Mouse (Mus musculus) spleen, adult 12 weeks (tissue): ENCODE measurements at regions not wholly inside any gene's neighbourhood (a gene's known extent, or its start where the extent isn't known, plus 50 kb on each side); places are given as distances from the start of the nearest gene placed in this dataset.

Source experiments
- DNase-seq: peaks from one replicate; pipeline ENCODE4 v3.0.0; 2022; ENCODE audit warnings: low spot score

GRCm38 (mm10) chr9:115483721-115484120, 173.5 kb upstream of the Stt3b start:
- DNase-seq, result no peak

DNA sequence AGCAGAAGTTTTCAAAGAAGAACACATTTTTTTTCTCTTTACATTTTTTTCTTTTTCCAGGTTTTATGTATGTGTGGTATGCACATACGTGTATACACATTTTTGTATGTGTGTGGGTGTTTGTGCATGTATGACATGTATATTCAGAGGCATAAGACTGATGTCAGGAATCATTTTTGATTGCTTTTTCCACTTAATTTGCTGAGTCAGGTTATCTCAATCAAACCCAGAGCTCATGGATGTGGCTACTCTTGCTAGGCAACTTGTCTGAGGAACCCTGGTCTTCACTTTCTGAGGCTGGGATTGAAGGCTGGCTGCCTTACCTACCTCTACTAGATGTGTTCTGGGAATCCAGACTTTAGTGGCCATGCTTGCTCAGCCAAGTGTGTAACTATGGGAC, 174.2 kb upstream of the Stt3b start:
- no peak for DNase-seq

DNA sequence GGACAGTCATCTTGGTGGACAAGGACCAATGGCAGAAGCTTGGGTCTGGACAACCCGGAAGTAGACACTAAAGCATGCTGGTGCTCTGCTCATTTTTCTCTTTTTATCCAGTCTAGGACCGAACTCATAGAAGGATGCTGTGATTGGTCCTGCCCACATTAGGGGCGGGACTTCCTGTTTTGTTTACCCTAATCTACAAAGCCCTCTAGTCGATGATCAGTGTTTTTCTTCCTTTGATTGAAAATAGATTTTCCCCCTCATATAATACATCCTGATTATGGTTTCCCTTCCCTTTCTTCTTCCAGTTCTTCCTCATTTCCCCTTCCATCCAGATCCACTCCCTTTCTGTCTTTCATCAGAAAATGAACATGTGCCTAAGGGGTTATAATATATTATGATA, 175.0 kb upstream of the Stt3b start:
- DNase-seq, result no peak

GRCm38 (mm10) chr9:115487175-115487760, 177.0 kb upstream of the Stt3b start:
- no peak for DNase-seq

- DNase-seq, result peak; percentile 33
Observed at GRCm38 (mm10) chr9:115488913-115489809, 178.9 kb upstream of the Stt3b start.

GRCm38 (mm10) chr9:115492431-115493171, 182.4 kb upstream of the Stt3b start:
- peak; percentile 20 for DNase-seq

DNA sequence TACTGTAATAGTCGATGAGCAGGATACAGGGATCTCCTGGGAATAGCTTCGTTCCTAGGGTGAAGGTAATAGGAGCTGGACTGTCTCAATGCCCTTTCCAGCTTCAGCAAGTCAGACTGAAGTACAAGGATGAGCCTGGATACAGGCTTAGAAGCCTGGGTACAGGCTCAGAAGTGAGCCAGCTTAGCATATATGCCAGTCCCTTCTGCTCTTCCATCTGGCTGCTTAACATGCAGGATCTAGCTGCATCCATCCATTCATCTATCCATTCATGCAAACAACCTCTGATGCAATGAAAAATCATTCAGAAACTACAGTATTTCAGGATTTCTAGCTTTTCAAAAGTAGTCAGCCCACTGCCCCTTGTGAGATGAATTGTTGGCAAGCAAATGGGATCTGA, 183.5 kb upstream of the Stt3b start:
- DNase-seq, result no peak

GRCm38 (mm10) chr9:115499536-115499935, 189.3 kb upstream of the Stt3b start:
- DNase-seq, result no peak

DNA sequence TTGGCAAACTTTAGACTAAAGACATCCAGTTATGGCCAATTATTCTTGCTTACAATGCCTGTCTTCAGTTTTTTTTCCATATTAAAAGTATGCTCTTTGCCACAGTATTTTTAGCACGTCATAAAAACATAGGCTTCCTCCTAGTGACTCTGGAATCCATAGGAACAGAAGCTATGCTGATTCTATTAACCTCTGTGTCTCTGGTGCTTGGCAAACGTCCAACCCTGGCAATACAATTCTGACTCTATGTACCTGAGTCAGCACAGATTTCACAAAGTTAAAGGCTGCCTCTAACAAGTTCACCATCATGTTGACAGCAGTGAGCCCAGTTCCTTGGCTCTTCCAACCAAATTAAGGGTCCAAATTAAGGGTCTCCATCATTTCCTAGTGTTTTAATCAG, 194.6 kb upstream of the Stt3b start:
- no peak for DNase-seq

DNA sequence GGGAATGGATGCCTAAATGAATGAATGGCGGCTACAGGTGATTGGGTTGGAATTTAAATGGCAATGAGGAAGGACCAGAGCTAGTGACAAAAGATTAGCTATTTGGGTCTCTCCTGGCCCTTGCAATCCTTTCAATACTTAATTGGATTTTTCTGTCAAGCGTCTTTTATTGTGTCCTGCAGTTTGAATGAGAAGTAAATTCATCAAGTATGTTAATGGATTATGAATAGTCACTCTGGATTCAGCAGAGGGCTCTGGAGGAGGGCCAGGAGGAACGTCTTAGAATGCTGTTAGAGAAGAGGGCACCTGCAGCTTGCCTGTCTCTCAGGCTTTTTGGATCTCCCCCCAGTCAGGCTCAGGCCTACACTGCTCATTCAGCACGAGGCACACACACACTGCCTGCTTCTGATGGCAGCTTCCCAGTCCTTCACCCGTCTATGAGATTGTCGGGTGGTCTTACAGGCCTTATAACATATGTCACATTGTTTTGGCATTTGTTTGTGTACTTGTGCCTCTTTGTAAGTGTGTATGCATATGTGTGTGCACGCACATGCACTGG, 197.0 kb upstream of the Stt3b start:
- no peak for DNase-seq

DNA sequence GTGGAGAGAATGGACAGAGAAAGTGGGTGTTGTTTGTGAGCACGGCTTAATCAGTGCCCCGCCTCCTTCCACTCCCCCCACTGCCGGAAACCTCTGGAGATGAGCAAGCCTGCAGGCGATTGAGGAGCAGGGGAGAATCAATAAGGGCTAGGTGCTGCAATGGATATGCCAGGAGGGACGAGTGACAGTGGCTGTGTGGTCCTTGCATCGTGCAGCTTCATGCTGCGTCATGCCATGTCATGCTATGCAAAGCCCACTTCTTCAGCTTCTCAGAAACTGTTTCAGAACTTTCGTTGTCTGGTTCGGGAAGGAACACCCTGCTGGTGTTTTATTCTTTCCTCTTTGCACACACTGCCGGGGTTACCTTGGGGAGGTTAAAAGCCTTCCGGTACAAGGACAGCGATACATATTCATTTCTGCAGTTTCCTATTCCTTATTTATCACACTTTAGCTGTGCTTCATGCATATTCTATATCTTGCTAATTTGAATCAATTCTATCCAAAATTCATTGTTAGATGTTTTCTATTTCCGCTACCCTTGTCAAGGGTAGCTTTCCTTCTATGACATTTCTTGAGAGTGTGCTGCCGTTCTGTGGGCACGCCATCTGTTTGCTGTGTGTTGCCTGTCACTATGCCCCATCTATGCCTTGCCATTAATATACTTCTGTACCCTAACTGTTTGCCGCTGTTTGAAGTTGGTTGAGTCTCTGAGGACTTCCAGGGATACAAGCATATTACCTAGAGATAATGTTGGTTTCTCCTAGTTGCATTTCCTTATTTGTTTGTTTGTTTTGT, 202.8 kb upstream of the Stt3b start:
- no peak for DNase-seq

DNA sequence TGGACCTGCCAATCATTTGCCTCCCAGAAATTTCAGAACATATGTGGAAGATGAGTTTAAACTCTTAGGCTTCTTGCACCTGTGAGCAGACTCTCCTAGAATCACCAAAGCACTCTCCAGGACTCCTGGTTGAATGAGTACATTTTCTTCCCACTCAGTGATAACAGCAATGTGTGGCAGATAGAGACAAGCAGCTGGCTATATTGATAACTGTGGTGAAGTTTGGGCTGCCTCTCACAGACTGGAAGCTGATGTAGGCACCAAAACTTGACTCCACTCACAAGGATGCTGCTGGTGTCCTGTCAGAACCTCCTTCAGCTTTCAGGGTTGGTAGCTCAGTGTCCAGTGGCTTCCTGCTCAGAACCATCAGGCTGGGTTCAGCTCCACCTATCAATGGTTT, 207.7 kb upstream of the Stt3b start:
- DNase-seq, result no peak

- no peak for DNase-seq
Observed at GRCm38 (mm10) chr9:115524161-115524560, 213.9 kb upstream of the Stt3b start.

GRCm38 (mm10) chr9:115524591-115524990, 214.4 kb upstream of the Stt3b start:
- DNase-seq, result no peak

DNA sequence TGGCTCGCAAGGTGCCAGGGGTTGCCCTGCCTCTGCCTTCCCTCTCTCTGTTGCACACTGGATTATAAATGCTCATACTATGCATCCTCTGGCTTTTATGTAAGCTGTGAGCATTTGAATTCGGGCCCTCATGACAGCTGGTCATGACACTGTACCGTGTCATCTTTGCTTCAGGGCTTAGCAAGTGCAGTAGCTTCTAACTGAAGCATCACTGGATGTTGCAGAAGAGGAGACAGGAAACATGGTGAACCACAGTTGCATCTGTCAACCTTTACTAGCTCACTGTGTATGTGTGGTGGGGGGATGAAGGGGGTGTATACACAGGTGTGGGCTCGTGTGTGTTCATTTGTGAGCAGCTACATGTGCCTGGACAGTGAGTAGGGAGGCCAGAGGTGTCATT, 216.1 kb upstream of the Stt3b start:
- DNase-seq, result no peak

DNA sequence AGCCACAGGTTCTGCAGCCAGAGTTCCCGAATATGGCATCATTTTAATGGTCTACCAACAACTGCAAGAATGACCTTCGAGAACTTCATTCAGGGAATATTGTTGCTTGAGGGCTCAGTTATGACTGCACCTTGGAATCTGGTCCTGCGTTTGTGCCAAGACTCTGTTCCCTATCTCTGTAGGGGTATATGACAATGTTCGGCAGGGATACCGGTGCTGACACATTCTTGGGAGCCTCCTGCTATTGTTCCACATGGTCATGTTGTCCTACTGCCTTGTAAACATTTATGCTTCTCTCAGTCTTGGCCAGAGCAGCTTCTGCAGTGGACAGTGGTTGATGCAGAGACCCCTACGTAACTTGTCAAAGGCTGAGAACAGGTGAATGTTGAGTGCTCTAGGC, 216.8 kb upstream of the Stt3b start:
- no peak for DNase-seq

DNA sequence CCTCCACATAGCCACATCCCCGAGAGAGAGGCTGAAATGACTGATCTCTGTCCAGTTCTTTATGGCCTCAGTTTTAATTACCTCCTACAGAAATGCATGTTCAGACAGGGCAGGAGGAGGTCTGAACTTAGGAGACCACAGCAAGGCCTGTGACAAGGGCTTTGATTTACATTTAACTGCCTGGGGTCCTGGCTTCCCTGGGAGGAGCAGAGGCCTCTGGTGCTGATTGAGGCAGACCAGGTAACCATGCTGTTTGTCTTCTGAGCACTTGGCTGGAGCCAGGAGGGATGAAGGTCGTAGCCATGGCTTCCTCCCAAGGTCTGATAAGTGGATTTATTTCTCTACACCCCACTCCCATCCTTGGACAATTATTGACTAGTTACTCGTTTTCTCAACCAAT, 224.0 kb upstream of the Stt3b start:
- no peak for DNase-seq

DNA sequence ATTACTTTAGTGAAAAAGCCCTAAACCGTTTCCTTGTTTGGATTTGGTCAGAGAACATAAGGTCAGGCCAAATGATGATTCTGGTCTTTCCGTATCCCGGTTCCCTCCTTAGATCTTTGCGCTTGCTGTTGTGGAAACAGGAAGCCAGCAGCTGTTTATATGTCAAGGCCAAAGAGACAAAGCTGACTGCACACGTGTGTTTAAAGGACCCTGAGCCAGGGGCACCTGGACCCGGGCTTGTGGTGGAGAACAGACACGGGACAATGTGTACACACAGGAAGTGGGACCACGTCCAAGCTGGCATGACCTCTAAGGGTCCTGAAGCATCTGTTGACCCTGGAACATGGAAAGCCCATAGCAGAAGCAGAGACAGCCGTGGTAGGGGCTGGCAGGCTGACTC, 233.4 kb upstream of the Stt3b start:
- DNase-seq, result no peak

GRCm38 (mm10) chr9:115545178-115545577, 235.0 kb upstream of the Stt3b start:
- DNase-seq, result no peak

- no peak for DNase-seq
Observed at GRCm38 (mm10) chr9:115545792-115546191, 235.6 kb upstream of the Stt3b start.

GRCm38 (mm10) chr9:115547625-115548325, 237.6 kb upstream of the Stt3b start:
- no peak for DNase-seq
